Mouse (Mus musculus) granulocyte monocyte progenitor cell, adult 5-6 weeks (primary cell): ENCODE data around the gene E130311K13Rik. TPM values are rescaled to one million over a fixed set of nuclear protein-coding genes. Genes with fewer than 3 reads are reported as not detected.

Source experiments
- ATAC-seq: replicated peaks from 2 replicates; pipeline ENCODE4 v1.8.0; 2016; ENCODE audit warnings: mild to moderate bottlenecking, moderate TSS enrichment, inconsistent platforms; ENCODE audit not compliant: poor library complexity, severe bottlenecking
- total RNA-seq, 2 experiments: library from RNA; stranded (forward) in 1 of 2; stranded (reverse) in 1 of 2; fragments of 200-712, 200-1000 nt in 1 of 2; fragments of >200 nt in 1 of 2; fragmentation: Nextera tagmentation in 1 of 2; gene quantifications; 2 replicates each; pipeline ENCODE4 v1.2.3; 2014 to 2017

Gene E130311K13Rik
- 1.6 and 2.7 TPM in 2 replicates for total RNA-seq (2014; fragmentation: Nextera tagmentation)
- total RNA-seq (2017): 4.8 and 6.2 TPM in 2 replicates

GRCm38 (mm10) chr3:63928878-63929859 is at the start of gene E130311K13Rik:
E130311K13Rik (minus strand) TSS chr3:63929472.
- peak; percentile 99 for ATAC-seq

DNA sequence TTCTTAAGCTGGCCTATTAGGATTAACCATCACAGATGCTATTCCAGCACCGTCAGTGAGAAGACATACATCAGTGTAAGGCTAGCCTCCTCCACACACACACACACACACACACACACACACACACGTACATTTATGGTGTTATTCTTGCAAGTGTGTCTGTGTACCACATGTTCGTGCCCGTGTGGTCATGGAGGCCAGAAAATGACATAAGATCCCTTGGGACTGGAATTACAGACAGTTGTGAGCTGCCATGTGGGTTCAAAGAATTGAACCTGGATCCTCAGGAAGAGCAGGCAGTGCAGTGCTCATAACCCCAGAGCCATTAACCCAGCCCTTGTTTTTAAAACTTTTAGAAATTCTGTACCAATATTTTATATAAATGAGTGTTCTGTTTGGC is 48.6 kb upstream of the E130311K13Rik start:
- no peak for ATAC-seq

DNA sequence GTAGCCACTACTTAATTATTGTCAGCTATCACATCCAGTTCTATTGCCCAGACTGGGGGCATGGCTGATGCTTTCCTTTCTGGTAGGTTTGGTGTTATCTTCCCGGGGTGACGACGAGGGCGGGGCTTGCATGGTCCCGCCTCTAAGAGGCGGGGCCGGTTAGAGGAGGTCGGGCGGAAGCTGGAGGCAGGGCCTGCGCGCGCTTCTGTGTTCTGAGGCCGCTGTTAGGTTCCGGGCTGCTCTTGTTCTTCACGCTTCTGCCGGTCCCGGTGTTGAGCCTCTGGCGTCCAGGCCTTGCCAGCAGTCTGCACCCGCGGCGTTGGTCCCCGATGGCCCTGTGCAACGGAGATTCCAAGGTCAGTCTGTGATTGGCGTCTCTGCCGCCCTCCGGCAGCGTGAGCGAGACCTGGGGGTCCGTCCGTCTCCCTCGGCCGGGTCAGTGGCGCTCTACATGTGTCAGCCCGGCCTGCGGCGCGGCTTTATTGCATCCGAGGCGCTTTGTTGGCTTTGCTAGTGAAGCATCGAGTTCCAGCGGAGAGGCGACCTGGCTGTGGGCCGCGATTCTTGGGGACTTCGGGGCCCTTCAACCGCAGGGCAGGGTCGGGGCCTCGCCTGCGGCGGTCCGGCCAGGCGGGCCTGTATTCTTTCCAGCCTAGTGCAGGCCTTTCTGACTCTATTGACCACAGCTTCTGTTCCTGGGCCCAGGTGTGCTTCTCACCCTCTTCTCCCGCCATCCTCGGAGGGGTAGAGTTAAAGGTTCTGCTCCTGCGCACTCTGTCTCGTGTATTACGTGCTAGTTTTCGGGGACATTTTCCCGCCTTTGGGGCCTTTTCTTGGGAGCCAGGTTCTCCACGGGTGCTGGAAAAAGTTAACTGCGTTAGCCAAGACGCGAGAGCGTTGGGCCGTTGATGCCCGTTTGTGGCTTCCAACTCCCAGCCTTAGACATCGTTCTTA is 47.0 kb upstream of the E130311K13Rik start, which contains the start of gene Gmps:
Gene Gmps, plus strand, starts transcription at position 152 of the 954 bp plus-strand sequence.
- ATAC-seq: peak; percentile 96

GRCm38 (mm10) chr3:63965929-63966328 is 36.7 kb upstream of the E130311K13Rik start:
- ATAC-seq: no peak

GRCm38 (mm10) chr3:63964922-63965249 is 35.6 kb upstream of the E130311K13Rik start:
- ATAC-seq: no peak

GRCm38 (mm10) chr3:63964100-63964921 is 35.0 kb upstream of the E130311K13Rik start, which contains the start of gene Slc33a1:
Slc33a1 (minus strand) TSS chr3:63964768.
- ATAC-seq: peak; percentile 90

- ATAC-seq: no peak; the same call in 1 of the 2 replicates
Observed at GRCm38 (mm10) chr3:63963421-63964099, 34.3 kb upstream of the E130311K13Rik start.

DNA sequence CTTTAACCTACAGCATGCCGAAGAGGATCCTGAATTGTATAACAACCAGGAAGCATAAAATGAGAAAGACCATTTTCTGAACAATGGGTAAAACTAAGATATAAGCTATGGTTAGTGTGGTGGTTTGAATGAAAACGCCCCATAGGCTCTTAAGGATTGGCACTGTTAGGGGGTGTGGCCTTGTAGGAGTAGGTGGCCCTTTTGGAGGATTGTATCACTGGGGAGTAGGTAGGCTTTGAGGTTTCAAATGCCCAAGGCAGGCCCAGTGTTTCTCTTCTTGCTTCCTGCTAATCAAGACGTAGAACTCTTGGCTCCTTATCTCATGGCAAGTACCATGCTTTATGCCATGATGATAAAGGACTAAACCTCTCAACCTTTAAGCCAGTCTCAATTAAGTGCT is 20.6 kb upstream of the E130311K13Rik start:
- ATAC-seq: no peak

DNA sequence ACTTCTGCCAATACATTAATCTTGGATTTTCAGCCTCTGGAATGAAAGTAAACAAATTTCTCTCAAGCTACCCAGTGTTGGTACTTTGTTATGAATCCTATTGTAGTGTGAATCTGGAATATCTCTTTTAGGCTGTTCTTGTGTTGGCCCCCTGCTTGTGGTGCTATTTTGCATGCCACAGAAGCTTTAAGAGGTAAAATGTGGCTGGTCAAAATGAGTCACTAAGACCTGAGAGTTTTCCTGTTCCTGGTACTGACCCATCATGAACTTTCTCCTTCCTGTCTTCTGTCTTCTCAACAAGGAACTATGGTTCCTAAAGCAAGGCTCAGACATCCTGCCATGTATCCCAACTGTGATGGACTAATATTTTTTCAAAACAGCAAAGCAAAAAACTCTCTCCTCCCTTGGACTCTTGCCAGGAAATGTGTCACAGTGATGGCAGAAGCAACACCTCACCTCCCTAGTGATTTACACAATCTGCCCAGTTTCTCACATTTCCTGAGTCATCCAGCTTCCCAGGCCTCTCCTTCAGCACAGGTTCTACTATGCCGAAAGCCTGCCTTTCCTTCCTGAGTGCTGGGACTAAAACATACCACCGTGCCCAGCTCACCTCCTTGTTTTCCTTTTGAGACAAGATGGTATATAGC is 12.1 kb upstream of the E130311K13Rik start:
- no peak for ATAC-seq

DNA sequence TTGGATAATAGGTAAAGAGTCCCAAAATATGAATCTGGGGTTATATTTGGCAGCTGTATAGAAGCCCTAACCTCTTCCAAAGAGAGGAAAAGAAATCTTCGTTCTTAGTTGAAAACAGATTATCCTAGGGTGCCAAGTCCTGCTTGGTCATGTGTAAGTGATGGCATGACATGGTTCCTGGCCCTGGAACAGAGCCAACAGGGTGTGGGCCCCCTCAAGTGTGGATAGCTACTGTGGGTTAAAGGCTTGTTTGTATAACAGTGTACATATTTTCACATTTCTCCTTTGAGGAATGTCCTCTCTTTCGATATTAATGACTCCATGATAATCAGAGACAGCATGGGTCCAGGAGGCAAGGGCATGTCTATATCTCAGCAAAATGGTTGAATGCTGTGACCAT is 9.7 kb upstream of the E130311K13Rik start:
- no peak for ATAC-seq

- peak; percentile 78 for ATAC-seq
Observed at GRCm38 (mm10) chr3:63919634-63920033, 9.6 kb downstream of the E130311K13Rik start.

DNA sequence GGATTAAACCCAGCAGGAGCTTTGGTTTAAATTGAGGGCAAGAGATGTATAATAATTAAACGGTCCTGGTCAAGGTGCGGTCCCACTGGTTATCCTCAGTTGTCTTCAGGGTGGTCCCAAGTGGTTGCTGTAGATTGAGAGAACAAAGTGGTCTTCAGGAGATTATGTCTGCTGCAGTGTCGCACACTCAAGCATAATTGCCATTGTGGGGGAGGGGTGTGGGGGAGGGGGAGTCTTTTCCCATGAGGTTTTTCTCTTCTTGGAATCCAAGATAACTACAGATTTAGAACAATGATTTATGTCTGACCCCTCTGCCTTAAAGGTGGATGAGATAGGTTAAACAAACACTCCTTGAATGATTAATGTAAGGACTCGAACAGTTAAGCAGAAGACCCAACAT is 19.0 kb downstream of the E130311K13Rik start:
- ATAC-seq: no peak

DNA sequence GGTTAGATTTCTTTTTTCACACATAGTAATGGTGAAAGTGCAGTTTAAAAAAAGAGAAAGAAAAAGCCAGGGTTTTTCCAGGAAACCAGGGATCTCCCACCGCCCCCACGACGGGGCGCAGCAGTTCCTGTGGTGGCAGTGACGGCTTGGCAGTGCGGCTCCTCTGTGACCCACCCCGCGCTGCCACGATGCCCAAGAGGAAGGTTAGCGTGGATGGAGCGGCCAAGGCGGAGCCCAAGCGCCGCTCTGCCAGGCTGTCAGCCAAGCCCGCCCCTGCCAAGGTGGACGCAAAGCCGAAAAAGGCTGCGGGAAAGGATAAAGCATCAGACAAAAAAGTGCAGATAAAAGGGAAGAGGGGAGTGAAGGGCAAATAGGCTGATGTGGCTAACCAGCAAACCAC is 24.0 kb downstream of the E130311K13Rik start:
- peak; percentile 81 for ATAC-seq

DNA sequence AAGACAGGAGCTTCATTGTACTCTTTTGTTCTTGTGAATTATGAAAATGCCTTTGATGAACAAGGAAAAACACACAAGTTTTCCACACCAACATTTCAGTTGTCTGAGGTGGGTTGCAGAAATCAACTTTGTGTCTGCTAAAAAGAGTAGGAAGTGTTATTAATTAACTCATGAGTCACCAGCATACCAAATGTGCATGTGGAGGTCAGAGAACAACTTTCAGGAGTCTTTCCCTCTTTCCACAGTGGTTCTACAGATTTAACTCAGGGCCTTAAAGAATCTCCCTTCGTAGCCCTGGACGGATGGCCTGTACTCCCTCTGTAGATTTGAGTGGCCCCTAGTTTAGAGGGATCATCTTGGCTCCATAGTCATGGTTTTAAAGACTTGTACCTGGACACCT is 25.1 kb downstream of the E130311K13Rik start:
- no peak for ATAC-seq

DNA sequence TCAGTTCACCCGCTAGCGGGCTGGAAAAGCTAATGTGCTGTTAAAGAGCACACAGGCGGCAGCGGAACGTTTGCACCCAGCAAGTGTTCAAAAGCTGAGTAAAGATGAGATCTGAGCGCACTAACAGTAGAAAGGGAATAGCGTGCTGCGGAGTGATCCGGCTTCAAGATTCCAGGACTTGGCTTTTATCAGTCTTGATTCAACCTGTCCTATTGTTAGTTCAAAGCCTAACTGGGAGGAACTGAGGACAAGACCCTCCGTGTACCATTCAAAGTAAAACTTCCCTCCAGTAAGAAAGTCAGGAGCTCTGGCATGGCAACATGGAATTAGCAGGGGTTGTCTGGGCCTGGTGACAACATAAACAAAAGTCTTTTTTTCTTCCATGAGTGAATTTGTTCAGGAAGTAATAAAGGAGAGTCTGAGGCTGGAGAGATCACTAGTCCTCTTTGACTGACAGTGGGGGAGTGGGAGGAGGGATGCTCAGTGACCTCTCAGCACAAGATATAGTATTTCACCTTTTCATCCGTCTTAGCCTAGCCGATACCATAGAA is 29.2 kb downstream of the E130311K13Rik start:
- ATAC-seq: no peak

DNA sequence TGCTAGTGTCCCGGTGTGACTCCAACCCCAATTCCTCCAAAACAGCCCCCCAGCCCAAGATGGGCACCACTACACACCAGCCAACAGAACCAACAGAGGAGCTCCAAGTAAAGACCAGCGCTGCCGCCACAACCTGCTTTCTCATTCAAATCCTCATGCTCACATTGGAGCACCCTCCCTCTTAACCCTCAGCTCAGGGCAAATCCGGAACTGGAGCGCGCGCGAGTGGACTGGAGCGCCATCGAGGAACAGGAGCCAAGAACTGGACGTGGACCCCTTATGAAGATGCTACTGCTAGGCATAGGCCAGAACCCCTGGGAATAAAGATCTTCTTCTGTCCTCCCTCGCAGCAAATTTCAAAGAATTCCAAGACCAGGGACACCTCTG is 30.0 kb downstream of the E130311K13Rik start, which contains the start of gene Plch1:
Gene Plch1, minus strand, starts transcription at position 164 of the 387 bp plus-strand sequence.
- ATAC-seq: peak; percentile 91

GRCm38 (mm10) chr3:63898581-63899308 is 30.5 kb downstream of the E130311K13Rik start:
- ATAC-seq: peak; percentile 63

DNA sequence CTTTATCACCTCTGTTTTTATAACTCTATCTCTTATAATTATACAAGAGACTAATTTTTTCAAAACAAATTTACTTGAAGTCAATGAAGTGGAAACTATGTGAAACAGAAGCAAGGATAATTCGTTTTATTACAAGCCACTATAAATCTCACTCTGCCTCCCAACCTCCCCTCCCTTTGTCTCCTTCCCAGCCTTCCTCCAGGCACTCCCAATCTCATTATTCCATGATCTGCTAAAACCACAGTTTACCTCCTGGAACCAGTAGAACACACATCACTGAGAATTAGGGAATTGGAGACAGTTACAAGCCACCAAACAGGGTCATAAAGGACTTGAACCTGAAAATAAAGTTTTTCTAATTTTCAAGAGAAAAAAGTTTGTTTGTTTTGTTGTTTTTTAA is 32.1 kb downstream of the E130311K13Rik start:
- ATAC-seq: no peak
